Mouse (Mus musculus): ENCODE measurements around the gene Tmem265.

Tmem265 gene

DNA sequence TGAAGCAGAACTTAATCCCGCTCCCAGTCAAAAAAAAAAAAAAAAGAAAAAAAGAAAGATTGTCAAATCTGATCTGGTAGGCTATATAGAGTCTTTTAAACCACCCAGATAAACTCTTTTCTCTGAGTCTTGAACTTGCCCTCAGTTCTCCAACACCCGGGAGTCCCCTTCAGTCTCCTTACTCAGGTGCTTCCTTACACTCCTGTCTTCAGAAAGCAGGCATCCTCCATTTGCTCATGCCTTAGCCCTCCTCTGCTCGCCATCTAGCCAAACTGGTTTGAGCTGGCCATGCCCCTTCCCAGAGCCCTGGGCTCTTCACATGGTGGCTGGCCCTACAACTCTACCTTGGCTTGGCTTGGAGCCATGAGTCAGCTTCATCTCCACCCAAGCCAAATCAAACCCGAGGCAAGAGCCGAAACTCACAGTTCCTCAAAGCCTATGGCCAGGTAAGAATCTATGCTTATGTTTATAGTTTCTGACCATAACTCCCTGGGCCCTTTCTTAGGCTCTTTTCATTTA is at the start of gene Tmem265:
Gene Tmem265, plus strand, starts transcription at position 51 of the 519 bp plus-strand sequence.
- no peak for DNase-seq (ENCODE audit: low read depth, low spot score)

DNA sequence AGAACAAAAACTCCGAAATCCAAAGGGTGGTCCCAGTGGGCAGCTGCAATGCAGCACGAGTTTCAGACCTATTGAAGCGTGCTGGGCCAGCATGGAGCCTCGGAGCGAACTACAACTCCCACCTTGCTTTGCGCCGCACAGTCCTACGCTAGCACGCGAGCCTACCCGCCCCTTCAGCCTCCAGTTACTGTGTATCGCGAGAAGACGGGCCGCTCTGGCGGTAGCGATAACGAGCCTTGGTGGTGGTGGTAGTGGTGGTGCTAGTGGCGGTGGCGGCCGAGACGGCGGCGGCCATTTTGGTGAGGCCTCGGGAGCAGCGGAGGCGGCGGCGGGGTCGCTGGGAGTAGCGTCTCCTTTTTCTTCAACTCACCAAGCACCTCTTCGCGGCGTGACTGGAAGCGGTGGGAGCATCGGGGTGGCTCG is 49.4 kb upstream of the Tmem265 start, which contains the start of gene Srcap:
Gene Srcap, plus strand, starts transcription at position 176 of the 423 bp plus-strand sequence.
- peak; percentile 98 for DNase-seq (ENCODE audit: low read depth, low spot score)

DNA sequence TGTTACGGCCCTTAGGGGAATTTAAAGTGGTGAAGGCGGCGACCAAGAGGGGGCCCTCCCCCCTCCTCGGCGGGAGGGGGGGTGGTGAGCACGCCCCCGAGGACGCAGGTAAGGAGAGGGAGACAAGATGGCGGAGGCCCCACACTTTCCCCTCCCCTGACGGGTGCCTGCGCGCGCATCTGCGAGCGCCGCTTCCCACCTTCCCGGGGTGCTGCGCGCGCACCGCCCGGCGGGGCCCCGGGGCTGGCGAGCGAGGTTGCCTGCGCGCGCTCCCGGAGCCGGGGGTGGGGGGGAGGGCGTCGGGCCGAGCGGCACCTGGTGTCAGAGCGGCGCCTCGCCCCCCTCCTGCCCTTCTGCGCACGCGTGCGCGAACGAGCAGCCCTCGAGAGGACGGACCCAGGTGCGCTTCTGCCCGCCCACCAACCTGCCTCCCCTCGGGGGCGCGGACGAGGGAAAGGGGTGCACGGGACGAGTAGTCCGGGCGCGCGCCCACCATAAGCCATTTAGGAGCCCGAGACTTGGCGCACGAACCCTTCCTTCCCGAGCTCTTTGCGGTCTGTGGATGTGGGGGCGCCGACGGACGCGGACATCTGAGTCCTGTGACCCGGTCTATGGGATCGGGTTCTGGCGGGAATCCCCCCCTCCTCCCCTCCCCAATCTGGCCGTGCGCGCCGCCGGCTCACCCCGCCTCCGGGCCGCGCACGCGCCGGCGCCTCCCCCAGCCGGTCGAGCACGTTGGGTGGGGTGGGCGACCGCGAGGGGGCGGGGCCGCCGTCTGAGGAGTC is 48.8 kb upstream of the Tmem265 start:
- DNase-seq (ENCODE audit: low read depth, low spot score), result peak; percentile 92

DNA sequence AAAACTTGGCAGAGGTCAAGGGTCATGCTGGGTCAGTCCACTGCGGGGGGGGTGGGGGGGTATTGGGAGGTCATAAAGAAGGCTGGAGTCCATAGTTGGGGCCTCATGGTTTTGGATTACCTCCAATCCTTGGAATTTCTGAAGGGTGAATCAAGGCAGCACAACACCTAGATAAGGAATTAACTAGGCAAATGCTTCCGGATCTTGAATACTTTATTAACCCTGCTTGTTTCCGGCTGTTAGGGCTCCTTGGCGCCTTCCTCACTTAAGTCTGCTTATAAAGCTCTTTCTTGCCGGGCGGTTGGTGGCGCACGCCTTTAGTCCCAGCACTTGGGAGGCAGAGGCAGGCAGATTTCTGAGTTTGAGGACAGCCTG is 48.2 kb upstream of the Tmem265 start:
- DNase-seq (ENCODE audit: low read depth, low spot score), result no peak

DNA sequence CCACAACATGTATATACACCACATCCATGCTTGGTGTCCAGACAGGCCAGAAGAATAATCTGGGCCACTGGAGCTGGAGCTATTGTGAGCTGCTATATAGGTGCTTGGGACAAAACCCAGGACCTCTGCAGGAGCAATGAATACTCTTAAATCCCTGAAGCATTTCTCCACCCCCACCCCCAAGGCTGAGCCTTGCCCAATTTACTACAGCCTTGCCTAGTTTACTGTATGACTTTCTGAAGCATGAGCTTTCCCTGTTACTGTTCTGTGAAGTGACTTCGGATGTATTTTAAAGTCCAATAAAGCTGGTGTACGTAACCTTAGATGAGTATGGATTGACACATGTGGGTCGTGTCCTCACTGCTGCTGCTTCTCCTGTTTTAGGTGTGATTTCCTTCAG is 47.4 kb upstream of the Tmem265 start:
- DNase-seq (ENCODE audit: low read depth, low spot score), result no peak

DNA sequence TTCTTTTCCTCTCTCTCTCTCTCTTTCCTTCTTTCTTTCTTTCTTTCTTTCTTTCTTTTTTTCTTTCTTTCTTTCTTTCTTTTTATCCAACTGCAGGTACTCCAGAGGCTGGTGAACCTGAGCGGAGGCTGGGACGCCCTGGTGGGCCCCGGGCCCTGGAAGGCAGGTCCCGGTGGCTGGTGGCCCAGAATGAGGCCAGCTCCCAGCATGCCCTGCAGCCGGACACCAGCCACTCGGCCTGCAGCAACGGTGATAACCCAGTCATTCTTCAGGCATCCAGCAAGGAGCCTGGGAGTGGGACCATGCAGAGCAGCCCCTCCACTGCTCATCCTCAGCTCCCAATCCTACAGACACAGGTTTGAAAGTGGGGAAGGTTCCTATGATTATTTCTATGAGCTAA is 45.3 kb upstream of the Tmem265 start:
- no peak for DNase-seq (ENCODE audit: low read depth, low spot score)

DNA sequence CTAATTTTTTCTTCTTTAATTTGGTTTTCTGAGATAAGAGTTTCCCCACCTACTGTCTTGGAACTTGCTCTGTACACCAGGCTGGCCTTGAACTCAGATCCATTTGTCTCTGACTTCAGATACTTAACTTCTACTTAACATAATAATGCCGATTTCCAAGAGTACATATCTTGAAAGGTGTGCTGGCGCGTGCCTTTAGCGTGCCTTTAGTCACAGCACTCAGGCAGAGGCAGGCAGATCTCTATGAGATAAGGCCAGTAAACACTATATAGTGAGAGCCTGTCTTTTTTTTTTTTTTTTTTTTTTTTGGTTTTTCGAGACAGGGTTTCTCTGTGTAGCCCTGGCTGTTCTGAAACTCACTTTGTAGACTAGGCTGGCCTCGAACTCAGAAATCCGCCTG is 44.8 kb upstream of the Tmem265 start:
- peak; percentile 73 for DNase-seq (ENCODE audit: low read depth, low spot score)

DNA sequence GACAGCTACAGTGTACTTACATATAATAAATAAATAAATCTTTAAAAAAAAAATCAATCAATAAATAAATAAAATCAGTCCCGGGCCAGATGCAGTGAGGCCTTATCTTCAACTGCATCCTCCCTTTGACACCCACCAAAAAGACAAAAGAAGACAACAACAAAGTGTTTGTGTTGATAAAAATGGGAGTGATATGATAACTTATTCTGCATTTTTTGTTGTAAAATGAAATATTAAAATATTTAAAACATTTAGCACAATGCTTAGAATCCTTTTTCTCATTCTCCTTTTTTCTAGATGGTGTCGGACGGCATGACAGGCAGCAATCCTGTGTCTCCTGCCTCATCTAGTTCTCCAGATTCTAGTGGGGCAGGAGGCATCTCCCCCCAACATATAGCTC is 41.9 kb upstream of the Tmem265 start, which contains the start of gene Gm42715:
Gene Gm42715, plus strand, starts transcription at position 301 of the 400 bp plus-strand sequence.
- DNase-seq (ENCODE audit: low read depth, low spot score), result no peak

DNA sequence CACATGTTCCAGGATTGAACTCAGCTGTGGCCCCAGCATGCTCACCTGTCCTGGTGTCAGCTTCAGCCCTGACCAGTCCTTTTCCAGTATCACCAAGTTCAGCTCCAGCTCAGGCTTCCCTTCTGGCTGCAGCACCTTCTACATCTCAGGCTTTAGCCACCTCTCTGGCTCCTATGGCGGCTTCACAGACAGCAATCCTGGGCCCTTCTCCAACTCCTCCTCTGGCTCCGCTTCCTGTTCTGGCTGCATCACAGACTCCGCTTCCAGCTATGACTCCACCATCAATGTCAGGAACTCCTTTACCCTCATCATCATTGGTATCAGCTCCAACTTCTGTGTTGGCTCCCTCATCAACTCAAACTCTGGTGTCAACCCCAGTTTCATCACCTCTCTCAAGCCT is 19.5 kb upstream of the Tmem265 start:
- no peak for DNase-seq (ENCODE audit: low read depth, low spot score)

DNA sequence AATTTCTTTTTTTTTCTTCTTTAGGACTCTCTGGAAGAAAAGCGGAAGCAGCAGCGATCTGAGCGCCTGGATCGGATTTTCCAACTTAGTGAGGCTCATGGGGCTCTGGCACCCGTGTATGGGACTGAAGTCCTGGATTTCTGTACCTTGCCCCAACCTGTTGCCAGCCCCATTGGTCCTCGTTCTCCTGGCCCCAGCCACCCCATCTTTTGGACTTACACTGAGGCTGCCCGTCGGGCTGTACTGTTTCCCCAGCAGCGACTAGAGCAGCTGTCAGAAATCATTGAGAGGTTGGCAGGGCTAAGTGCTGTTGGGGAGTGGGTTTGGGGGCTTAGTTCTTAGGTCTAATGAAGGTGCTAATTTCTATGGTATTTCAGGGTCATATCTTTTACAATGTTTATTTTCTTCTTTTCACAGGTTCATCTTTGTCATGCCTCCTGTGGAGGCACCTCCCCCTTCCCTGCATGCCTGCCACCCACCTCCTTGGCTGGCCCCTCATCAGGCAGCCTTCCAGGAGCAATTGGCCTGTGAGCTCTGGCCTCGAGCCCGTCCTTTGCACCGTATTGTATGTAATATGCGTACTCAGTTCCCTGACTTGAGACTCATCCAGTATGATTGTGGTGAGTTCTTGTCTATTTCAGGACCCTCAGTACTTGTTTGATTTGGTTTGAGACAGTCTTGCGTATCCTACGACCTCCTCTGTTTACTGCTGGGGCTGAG is 11.9 kb upstream of the Tmem265 start:
- no peak for DNase-seq (ENCODE audit: low read depth, low spot score)

DNA sequence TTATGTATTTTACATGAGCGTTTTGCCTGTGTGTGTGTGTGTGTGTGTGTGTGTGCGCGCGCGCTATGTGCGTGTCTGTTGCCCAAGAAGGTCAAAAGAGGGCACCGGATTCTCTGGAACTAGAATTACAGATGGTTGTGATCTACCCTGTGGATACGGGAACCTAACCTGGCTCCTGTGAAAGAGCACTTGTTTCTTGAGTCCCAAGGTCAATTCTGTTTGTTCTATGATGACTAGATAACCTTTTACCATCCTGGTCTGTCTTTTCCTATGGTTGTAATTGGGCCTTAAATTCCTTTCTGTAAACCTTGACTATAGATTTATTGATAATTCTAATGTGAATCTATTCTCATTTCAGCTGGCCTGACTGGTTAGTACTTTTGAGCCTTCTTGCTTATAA is 9.6 kb upstream of the Tmem265 start:
- DNase-seq (ENCODE audit: low read depth, low spot score), result no peak

DNA sequence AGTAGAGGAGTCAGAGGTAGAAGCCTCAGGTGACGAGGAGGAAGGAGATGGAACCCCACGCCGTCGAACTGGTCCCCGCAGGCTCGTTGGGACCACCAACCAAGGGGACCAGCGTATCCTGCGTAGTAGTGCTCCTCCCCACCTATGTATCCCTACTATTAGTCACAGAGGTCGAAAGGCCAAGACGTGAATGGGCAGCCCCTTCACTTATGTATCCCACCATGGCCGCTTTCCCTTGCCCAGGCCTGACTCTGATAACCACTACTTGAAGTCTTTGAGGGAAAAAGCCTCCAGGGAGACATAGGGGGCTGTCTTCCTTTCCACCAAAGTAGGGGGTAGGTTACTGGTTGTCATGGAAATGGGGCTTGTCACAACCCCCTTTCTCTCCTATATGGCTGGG is 610 bp upstream of the Tmem265 start:
- peak; percentile 28 for DNase-seq (ENCODE audit: low read depth, low spot score)

DNA sequence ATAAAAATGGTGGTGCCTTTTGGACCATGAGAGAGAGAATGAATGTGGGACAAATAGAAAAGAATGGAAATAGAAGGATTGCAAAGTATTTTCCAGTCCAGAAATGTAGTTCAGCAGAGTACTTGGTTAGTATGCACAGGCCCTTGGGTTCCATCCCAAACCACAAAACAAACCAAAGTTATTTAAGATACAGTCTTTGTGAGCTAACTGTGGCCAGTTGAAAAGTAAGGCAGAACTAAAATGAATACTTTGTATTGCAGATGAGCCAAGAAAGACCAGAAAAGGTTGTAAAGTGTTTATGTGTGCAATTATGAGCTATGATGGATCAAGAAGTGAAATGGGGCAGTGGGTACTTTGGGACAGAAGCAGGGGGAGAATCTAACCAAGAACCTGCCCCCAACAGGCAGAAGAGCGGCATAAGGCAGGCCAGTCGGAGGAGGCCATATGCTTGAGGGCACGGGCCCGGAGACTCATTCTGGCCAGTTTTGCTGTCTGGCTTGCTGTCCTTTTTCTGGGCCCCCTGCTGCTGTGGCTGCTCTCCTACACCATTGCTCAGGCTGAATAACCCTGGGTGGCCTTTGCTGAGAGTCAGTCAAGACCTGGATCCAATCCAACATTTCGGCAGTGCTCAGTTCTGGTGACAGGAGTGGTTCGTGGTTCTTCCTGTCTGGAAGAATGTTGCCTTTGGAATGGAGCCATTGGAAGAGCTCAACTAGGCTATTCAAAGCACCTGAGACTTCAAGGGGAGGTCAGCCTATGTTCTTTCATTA is 3.4 kb downstream of the Tmem265 start:
- no peak for DNase-seq (ENCODE audit: low read depth, low spot score)

DNA sequence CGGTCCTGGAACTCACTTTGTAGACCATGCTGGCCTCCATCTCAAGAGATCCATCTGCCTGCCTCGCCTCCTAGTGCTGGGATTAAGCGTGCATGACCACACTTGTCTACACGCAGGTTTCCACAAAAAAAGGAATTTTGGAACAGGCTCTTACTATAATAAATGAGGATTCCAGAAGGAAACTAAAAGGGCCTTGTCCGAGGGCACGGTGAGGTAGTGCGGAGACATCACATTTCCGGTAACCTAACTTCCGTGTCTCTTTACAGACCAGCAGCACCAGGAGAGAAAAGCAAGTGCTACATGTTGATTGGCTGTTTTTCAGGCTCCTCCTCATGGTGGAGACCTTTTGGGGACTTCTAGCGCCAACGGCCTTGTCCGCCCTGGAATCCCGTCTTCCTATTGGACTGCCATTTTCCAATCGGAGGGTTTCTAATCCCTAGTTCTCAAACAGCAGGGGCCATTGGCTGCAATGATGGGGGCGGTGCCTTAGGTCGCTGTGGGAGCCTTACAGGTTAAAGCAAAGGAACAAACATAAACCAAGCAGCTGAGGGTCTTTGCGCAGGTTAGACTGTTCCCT is 11.8 kb downstream of the Tmem265 start, which contains the start of gene Phkg2:
Gene Phkg2, plus strand, starts transcription at position 446 of the 577 bp plus-strand sequence.
- DNase-seq (ENCODE audit: low read depth, low spot score), result peak; percentile 99

DNA sequence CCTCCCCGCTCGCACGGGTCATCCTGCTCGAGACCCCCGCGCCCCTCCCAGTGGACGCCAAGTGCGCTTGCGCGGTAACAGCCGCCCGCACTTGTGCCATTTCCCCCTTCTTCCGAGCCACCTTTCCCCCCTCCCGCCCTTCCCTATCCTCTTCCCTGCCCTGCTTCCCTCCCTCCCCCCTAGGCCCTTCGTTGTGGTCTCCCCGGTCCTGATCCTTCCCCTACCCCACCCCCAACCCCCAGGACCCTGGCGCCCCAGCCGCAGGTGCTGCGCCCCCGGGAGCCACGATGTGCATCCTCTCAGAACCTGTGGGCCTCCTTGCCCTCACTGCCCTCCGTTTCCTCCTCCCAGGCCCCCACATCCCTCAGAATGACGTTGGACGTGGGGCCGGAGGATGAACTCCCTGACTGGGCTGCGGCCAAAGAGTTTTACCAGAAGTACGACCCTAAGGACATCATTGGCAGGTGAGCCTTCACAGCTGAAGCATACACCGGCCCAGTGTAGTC is 12.4 kb downstream of the Tmem265 start:
- no peak for DNase-seq (ENCODE audit: low read depth, low spot score)

DNA sequence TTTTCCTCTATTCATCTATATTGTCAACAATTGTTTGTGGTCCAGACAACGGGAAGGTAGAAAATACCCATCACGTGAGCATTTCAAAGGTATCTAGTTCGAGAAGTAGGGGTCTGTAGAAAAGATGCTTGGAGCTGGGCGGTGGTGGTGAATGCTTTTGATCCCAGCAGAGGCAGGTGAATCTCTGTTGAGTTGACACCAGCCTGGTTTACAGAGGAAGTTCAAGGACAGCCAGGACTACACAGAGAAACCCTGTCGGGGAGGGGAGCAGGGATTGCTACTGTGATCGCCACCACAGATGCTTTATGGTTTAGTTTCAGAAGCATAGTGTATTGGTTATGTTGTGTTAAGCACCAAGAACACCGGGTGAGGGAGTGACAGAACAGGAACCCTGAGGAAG is 12.9 kb downstream of the Tmem265 start:
- no peak for DNase-seq (ENCODE audit: low read depth, low spot score)

DNA sequence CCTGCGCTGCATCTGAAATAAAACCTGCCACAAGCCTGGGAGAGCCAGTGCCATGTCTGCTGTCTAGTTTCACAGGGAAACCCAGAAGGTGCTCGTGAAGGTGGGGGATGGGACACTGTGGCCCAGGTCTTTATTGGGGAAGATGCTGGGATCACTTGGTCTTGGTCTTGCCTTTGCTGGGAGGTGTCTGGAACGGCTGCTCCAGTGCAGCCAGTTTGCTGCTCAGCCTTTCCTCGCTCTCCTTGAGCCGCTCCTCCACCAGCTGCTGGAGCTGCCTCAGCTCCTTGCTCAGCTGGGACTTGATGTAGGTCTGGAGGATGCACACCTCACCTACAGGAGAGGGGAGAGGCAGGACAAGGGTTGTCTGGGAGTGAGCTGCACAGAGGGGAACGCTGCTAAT is 22.1 kb downstream of the Tmem265 start:
- no peak for DNase-seq (ENCODE audit: low read depth, low spot score)

DNA sequence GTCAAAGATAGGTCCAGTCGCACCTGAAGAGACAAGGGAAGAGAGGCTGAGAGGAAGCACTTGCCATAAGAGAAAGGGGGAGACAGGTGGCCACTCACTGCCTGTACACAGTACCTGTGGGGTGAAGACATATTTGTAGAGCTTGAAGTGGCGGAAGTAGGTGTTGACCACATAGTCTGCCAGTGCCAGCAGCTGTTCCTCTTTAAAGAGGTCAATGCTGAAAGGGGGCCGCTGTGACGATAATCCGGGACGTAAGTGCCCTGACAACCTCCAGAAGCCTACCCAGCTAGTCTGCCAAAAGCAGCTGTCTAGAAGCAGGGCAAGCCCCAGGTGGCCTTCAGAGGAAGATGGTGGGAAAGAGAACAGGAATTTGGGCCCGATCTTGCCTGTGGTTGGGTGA is 23.8 kb downstream of the Tmem265 start:
- no peak for DNase-seq (ENCODE audit: low read depth, low spot score)

DNA sequence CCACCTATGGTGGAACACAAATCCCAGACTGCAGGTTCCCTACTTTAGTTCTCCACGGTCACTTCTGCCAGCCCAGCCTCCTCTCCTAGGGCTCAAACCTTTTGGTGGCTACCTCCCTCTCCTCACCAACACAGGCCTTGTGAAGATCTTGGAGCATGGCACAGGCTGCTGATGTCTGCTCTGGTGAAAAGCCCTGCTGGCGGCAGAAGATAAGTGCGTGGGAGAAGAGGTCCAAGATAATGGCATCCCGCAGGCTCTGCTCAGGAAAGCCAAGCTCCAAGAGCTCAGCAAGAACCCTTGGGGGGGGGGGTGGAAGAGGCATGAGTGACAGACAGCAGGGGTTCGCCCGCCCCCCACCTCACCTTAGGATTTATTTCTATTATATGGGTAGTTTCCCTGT is 25.0 kb downstream of the Tmem265 start:
- DNase-seq (ENCODE audit: low read depth, low spot score), result no peak

DNA sequence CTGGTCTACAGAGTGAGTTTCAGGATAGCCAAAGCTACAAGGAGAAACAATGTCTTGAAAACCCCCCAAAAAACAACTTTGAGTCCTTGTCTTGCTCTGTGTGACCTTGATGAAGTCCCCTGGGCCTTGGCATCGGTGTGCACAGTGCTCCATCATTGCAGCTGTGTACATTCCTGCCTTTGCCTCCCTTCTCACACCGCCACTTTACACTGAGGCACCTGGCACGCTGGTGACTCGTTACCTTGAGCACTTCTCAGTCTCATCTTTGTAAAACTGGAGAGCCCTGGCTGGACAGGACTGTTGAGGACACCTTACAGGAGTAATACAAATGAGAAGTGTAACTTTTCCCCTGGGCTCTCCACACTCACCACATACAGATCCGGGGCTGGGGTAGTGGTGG is 26.0 kb downstream of the Tmem265 start:
- DNase-seq (ENCODE audit: low read depth, low spot score), result no peak
